Mouse (Mus musculus) gastrocnemius, postnatal 14 days (tissue): ENCODE data around the gene Pold2. TPM values are rescaled to one million over a fixed set of nuclear protein-coding genes. Genes with fewer than 3 reads are reported as not detected.

Experiments used
- DNase-seq: peaks from one replicate; pipeline ENCODE4 v3.0.0; 2021; ENCODE audit warnings: mixed read lengths
- intact Hi-C: fragments of 180-260 bp; cut with DNase I; formaldehyde crosslinking; loops from one replicate; pipeline ENCODE4 v1.15.1; 2025; ENCODE audit warnings: low total_unique reads
- long read RNA-seq, 2 experiments: library from polyadenylated mRNA; stranded (forward); transcript quantifications; one replicate each; pipeline ENCODE4 v2.0.0; 2021
- total RNA-seq, 2 experiments: library from RNA; stranded (reverse); gene quantifications; 2 replicates each; pipeline ENCODE4 v1.2.3; 2021

The Pold2 gene
- 10 to 100 TPM; 36.4 to 38.7 TPM for total RNA-seq
- long read RNA-seq, experiment 1, transcript Pold2-201 (11 exons, 1,646 nt), result major isoform, 23 of 61 reads
- long read RNA-seq, experiment 1, partial matches to known transcripts, result 10 of 61 reads
- long read RNA-seq, experiment 1, other reads (novel, unspliced or antisense), result 28 of 61 reads
- long read RNA-seq, experiment 2, transcript Pold2-201 (11 exons, 1,646 nt), result major isoform, 23 of 64 reads
- long read RNA-seq, experiment 2, partial matches to known transcripts, result 18 of 64 reads
- long read RNA-seq, experiment 2, other reads (novel, unspliced or antisense), result 23 of 64 reads

DNA sequence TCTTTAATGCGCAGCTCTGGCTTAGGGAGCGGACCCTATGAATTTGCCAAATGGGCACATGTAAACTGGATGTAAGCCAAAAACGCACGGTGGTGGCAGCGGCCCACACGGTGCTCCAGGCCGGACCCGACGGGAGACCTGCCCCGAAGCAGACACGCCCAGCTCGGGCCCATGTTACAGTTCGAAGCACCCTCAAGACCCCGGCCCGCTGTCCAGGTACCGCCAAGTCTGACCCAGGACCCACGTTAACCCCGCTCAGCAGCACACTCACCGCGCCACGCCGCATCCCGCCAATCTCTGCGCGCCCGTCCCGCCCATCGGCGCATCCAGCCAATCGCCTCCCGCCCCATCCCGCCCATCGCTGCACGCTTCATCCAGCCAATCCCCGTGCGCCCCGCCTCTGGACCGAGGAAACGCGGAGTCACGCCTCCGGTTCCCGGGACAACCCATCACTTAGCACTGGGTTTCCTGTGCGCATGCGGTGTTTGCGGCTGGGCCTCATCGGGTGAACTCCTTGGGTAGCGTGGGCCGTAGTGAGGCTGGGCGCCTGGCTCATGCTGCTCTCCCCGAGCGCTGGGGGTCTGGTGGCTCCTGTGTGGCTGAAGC is at the start of gene Pold2:
TSS of gene Pold2 (minus strand) at position 372 of the 606 bp plus-strand sequence.
- intact Hi-C loops, result no loop called here
- peak; percentile 99 for DNase-seq

GRCm38 (mm10) chr11:5926696-5927220 is 48.7 kb upstream of the Pold2 start:
- DNase-seq, result no peak
- intact Hi-C loops, result no loop called here

DNA sequence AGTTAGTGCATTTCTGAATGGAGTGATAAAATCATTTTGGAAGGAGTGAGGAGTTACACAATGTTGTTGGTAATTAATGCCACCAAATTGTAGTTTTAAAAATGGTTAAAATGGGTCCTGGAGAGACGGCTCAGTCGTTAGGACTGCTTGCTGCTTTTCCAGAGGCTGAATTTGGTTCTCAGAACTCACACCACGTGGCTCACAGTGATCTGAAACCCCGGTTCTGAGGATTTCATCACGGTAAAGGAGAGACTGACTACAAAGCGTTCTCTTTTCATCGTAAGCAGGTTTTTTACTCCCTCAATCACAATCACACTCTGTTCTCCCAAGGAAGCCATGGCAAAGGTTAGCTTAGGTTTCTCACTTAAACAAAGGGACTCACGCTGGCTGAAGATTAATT is 46.6 kb upstream of the Pold2 start:
- no peak for DNase-seq
- intact Hi-C loops, result no loop called here

DNA sequence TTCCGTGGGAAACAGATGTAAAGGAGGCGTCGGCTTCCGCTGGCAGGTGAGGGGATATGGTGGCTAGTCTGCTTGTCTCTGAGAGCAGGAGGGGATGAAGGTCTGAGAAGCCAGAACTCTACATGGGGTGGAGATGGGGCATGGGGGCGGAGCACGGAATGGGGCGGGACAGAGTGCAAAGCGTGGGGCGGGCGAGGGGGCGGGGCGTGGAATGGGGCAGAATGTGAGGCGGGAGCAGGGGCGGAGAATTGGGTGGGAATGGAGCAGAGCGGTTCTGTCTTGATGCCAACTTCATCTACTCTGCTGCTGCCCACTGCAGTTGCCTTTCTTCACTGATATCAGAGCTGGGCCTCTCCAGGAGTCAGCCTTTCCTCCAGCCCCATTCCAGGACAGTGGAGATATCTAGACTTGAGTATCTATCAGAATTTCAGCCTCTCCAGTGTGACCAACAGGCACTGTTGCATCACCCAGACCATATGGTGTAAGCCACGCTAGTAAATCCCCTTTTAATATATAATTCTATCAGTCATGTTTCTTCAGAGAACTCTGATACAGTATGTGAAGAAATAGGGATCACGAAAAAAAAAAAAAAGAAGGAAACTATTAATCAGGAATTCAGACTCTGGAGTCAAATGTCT is 42.4 kb upstream of the Pold2 start:
- no peak for DNase-seq
- intact Hi-C loops, result no loop called here

GRCm38 (mm10) chr11:5919606-5920005 is 41.5 kb upstream of the Pold2 start:
- intact Hi-C loops, result no loop called here
- DNase-seq, result no peak

DNA sequence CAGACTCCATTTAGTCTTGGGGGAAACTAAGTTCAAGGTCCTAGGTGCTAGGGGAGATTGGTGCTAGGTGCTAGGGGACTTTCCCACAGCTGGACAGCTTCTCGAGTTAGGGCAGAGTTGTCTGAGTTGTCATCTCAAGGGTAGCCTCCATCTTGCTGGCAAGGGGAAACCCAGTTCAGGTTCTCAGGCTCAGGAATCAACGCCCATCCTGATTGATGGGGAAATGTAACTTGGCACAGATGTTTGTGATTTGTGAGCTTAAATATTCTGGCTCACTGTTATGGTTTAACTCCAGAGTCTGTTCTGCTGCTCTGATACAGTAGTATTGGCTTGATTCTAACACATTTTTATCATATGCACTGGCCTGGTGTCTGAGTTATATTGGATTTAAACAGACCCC is 40.0 kb upstream of the Pold2 start:
- intact Hi-C loops, result no loop called here
- no peak for DNase-seq

DNA sequence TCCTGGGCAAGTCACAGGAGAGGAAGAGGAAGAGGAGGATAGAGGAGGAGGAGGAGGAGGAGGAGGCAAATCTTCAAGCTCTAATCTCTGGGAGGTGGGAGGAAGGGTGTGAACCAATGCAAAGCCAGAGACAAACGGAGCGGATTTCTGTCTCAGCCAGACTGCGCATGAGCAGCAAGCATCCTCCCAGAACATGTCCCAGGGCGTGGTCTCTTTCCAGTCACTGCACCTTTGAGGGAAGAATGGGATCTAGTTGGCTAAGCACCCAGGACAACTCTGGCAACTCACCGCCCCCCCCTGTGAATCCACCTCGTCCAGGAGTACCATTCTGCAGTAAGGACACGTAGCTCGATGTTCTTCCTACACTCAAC is 38.1 kb upstream of the Pold2 start:
- no peak for DNase-seq
- intact Hi-C loops, result no loop called here

GRCm38 (mm10) chr11:5915429-5916177 is 37.5 kb upstream of the Pold2 start:
- DNase-seq, result no peak
- intact Hi-C loops, result no loop called here

DNA sequence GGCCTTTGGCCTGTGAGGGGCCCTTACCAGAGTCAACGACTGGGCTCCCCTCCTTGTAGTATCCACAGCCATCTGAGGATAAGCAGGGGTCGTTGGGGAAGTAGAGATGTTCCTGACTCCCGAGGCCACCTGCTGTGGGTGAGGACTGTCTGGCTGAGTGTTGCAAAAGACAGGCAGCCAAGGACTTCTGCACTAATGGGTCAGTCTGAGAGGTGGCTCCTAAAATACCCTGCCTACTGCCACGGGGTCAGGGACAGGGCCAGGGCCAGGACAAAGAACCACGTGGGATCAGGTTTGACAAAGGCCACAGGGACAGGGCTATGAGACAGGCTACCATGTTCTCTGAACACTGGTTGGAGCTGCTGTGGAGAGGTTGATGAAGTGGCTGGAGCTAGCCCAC is 36.8 kb upstream of the Pold2 start:
- intact Hi-C loops, result no loop called here
- no peak for DNase-seq

DNA sequence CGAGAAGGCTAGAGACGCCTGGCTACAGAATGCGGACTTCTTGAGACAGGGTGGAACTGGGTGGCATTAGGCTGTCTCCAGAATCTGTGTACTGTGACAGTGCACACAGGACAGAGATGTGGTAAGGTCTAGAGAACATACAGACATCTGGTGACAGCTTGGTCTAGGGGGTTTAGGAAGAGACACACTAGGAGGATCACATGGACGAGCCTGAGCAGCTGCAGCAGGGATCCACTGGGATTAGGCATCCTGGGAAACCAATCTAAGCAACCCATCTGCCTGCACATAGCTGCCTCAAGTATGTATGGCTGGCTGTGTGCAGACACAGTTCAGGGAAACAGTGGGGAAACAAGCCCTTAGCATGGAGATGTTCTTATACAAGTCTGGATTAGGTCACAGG is 35.8 kb upstream of the Pold2 start:
- DNase-seq, result no peak
- intact Hi-C loops, result no loop called here

DNA sequence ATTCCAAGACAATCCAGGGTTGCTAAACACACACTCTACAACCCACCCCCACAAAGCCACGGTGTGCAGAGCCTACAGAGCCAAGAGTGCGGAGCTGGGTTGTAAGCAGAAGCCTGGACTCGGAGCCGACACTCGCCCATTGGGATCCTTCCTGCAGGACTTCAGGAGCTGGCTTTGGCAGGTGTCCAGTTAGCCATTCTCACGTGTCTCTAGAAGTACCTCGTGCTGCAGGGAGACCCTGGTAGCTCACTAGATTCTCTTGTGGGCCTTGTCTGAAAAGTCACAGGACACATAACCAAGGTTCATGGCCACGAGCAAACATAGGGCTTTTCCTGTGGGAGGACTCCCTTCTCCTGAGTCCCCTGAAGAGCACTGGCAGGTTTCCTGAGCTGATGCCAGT is 35.2 kb upstream of the Pold2 start:
- no peak for DNase-seq
- intact Hi-C loops, result no loop called here

DNA sequence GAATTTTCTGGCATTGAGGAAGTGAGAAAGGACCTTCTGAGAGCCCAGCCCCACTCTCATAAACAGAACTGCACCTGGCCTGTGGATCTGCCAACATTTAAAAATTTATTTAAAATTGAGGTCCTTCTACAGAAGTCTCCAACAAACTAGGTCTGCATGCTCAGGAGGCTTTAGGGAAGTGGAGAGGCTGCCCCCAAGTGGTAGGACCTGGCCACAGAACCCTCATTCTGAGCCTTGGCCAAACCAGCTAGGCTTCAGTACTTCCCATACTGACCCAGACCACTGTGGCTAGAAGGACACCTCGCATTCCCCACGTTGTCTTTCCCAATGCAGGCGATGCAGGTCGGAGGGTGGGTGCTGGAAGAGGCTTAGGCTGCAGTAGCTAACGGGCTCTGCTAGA is 34.5 kb upstream of the Pold2 start:
- DNase-seq, result peak; percentile 61
- intact Hi-C loops, result no loop called here

GRCm38 (mm10) chr11:5908642-5909041 is 30.6 kb upstream of the Pold2 start:
- intact Hi-C loops, result no loop called here
- DNase-seq, result no peak

DNA sequence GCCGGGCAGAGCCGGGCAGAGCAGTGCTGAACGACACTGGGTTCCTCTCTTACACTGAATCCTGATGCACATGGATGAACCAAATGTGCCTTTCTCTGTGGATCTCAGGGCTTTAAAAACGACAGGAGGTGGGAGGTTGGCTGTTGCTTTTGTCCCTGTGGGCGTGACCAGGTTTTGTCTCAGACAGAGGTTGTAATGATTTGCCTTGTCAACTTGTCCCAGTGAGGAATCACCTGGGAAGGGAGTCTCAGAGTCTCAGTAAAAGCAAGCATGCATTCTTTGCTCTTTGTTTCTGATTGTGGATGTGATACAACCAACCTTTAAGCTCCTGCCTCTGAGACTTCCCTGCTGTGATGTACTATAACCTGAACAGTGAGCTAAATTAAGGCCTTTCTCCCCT is 29.0 kb upstream of the Pold2 start:
- intact Hi-C loops, result no loop called here
- DNase-seq, result no peak

DNA sequence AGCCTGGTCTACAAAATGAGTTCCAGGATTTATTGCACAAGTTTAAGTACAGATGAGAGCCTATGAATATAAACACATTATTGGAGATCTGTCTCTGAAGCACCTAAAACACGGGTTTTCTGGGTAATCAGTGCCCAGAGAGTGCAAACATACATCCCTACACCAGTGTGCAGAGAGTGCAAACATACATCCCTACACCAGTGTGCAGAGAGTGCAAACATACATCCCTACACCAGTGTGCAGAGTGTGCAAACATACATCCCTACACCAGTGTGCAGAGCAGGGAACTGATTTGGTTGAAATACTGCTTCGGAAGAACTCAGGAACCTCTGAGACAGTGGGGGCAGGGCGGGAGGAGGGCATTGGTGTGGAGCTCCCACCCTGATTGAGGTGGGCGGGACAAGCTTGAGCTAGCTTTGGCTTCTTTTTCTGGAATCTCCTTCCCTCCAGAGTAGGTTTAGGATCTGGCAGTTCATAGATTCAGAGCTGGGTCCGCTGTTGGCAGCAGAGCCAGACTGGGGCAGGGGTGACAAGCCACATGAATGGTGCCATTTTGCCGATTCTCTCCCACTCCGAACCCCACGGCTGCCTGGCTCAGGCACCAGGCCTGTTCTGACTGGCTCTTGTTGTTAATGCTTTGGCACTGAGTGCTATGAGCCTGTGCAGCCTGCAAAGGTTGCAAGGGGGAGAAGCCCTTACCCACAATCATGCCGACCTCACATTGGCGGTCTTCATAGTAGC is 27.9 kb upstream of the Pold2 start:
- no peak for DNase-seq
- intact Hi-C loops, result no loop called here

- no peak for DNase-seq
- intact Hi-C loops, result no loop called here
These were observed 26.8 kb upstream of the Pold2 start for GRCm38 (mm10) chr11:5904871-5905270.

DNA sequence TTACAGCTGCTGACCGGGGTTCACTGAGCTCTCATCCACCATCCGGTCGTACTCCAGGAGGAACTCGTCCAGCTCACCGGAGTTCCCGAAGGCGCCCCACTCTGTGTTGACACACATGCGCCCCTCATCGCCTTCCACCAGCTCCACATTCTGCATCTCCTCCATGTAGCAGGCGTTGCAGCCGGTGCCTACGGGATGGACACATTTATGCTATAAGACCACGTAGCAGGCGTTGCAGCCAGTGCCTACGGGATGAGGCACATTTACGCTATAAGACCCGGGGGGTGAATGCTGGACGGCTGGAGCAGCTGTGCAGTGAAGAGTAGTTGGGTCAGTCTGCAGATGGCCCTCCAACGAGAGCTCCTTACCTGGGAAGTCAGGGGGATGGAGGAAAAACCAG is 26.3 kb upstream of the Pold2 start:
- intact Hi-C loops, result no loop called here

DNA sequence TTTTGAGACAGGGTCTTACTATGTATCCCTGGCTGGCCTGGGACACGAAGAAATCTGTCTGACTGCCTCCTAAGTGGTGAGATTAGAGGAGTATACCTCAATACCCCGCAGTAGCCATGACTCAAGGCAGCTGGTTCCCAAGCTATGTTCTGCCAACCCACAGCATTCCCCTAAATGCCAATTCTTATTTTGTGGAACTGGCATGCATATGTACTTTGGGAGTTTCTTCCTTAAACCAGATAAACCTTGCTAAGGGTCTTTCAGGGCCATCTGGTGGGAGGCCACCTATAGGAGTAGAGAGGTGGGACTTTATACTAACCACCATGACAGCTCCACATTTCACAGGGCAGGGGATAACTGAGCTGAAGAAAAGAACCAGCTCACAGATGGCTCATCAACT is 25.8 kb upstream of the Pold2 start:
- intact Hi-C loops, result no loop called here
- DNase-seq, result no peak

More for the DNA sequence above, 26.3 kb upstream of the Pold2 start:
- DNase-seq, result no peak

DNA sequence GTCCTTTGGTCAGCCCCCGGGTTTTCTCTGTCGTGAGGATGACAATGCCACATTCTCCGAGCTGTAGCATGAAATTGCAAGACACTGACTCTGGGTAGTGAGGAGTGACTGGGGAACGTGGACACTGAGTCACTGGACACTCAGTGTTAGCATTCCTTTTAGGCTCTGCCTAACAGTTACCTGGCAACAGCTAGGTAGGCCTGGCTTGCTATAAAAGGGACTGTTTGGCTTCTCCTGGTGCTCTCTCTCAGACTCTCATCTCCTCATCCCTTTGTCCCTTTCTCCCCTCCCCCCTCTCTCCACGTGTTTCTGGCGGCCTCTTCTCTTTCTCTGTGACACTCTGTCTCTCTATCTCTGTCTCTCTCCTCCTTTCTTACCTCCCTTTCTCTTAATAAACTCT is 24.3 kb upstream of the Pold2 start:
- intact Hi-C loops, result no loop called here

DNA sequence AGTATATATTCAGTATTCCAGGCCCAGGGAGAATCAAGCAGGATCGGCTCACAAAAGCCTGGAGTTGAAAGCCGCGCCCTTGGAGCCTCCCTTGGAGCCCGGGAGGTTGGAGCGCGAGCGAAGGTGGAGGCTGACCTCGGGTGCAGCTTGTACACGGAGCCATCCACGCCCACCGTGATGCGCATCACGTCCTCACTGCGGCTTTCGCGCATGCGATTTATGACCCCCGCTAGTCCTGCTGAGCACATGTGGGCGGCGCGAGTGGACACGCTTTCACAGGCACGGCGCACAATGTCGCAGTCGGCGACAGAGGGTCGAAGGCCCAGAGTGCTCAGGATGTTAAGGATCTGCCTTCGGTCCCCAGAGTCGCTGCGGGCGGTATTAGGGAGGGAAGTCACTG is 23.9 kb upstream of the Pold2 start:
- DNase-seq, result peak; percentile 55

More for the DNA sequence above, 24.3 kb upstream of the Pold2 start:
- DNase-seq, result no peak

More for the DNA sequence above, 23.9 kb upstream of the Pold2 start:
- intact Hi-C loops, result no loop called here
